Mouse (Mus musculus): ENCODE measurements around the gene Pkp3. TPM values are rescaled to one million over a fixed set of nuclear protein-coding genes. Genes with fewer than 3 reads are reported as not detected.

Gene Pkp3
- polyA plus RNA-seq, 1 experiment from 2014 or later = 10.5 TPM

GRCm38 (mm10) chr7:141115874-141116273 lies 37.9 kb downstream of the Pkp3 start:
- Histone ChIP-seq H3K27me3 (ENCODE audit: insufficient read depth, low read length) (no peaks in the 10 kb centered on the region), H3K9me3 (ENCODE audit: low read length) (no peaks in the 10 kb centered on the region), H3K9ac (replicated peaks; ENCODE audit: low read length) (no peak overlapping the region), H3K27ac (ENCODE audit: low read length) (no peak overlapping the region), H3K4me3 (ENCODE audit: low read length) (no peak overlapping the region), H3K4me2 (replicated peaks; ENCODE audit: low read depth, low read length) (no peak overlapping the region), H3K4me1 (ENCODE audit: insufficient read depth, low read length) (no peaks in the 10 kb centered on the region), H3K36me3 (ENCODE audit: insufficient read depth, low read length) (no peaks in the 10 kb centered on the region)
- 87% methylated on average over 9 of the region's 9 CpGs for WGBS
- no peak for ATAC-seq (ENCODE audit: low FRiP score, low TSS enrichment)

DNA sequence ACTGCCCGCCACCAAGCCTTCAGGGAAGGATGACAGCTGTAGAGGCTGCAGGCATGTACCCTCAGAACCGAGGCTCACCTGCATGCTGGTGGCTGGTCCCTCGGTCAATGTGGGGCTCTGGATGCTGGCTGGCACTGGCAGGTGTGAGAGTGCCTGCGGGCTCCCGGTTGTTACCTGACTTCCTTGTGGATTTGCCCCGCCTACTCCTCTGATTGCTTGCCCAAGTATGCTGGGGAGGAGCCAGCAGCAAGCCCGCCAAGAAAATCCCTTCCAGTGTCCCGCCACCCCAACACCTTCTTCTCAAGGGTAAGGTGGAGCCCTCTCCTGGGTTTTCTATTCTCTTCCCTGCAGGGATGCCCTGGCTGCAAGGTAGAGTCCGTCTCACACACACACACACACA lies 39.6 kb downstream of the Pkp3 start, which contains the start of gene Ano9:
Ano9 (minus strand) TSS at position 171 of the 400 bp plus-strand sequence.
- Histone ChIP-seq H3K27me3 (ENCODE audit: insufficient read depth, low read length) (no peaks in the 10 kb centered on the region), H3K36me3 (ENCODE audit: insufficient read depth, low read length) (no peaks in the 10 kb centered on the region), H3K4me1 (ENCODE audit: insufficient read depth, low read length) (peaks cover 4% of the 10 kb centered on the region), H3K9me3 (ENCODE audit: low read length) (no peaks in the 10 kb centered on the region), H3K27ac (ENCODE audit: low read length) (no peak within 1 kb of the TSS), H3K4me2 (replicated peaks; ENCODE audit: low read depth, low read length) (peak within 1 kb of the TSS; percentile 43), H3K9ac (replicated peaks; ENCODE audit: low read length) (peak within 1 kb of the TSS; percentile 10), H3K4me3 (ENCODE audit: low read length) (peak within 1 kb of the TSS; percentile 23)
- peak; percentile 18; the same call in 1 of the 2 replicates for ATAC-seq (ENCODE audit: low FRiP score, low TSS enrichment)
- WGBS = 17% methylated on average over 9 of the region's 9 CpGs

DNA sequence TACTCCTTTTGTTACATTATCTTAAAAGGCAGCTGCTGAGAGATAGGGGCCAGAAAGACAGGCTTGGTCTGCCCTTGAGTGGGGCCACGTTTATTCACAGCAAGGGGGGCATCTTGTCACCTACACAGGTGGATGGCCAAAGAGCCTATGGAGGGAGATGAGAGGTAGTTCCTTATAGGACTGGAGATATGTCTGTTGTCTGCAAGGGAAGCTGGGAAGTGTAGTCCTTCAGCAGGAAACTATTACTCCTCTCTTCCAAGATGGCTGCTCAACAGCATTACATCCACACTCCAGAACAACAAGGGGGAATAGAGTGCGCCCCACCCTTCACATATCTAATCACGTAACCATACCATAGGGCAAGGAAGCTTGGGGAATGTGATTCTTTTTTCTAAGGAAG lies 41.5 kb downstream of the Pkp3 start:
- no peaks in the 10 kb centered on the region for H3K27me3 ChIP-seq (ENCODE audit: insufficient read depth, low read length)
- H3K9ac ChIP-seq (replicated peaks; ENCODE audit: low read length) = no peak overlapping the region
- H3K9me3 ChIP-seq (ENCODE audit: low read length) = no peaks in the 10 kb centered on the region
- WGBS = 74% methylated on average over 3 of the region's 3 CpGs
- no peak for ATAC-seq (ENCODE audit: low FRiP score, low TSS enrichment)
- H3K27ac ChIP-seq (ENCODE audit: low read length) = no peak overlapping the region
- H3K4me3 ChIP-seq (ENCODE audit: low read length) = no peak overlapping the region
- H3K4me2 ChIP-seq (replicated peaks; ENCODE audit: low read depth, low read length) = no peak overlapping the region
- peaks cover 4% of the 10 kb centered on the region for H3K4me1 ChIP-seq (ENCODE audit: insufficient read depth, low read length)
- no peaks in the 10 kb centered on the region for H3K36me3 ChIP-seq (ENCODE audit: insufficient read depth, low read length)

DNA sequence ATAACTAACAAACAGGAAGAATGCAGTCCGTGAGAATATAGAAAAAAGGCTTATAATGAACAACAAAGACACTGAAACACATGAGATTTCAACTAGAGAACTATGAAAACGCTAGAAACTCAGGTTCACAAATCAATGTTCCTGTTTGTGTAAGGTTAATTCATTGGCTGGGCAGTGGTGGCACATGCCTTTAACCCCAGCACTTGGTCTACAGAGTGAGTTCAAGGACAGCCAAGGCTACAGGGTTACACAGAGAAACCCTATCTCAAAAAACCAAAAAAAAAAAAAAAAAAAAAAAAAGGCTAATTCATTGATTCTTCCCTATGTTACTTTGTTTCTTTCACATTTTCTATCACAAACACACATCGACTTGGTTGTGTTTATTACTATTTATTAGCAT lies 42.6 kb downstream of the Pkp3 start:
- H3K4me1 ChIP-seq (ENCODE audit: insufficient read depth, low read length) = peaks cover 4% of the 10 kb centered on the region
- no peak overlapping the region for H3K4me3 ChIP-seq (ENCODE audit: low read length)
- no peak overlapping the region for H3K9ac ChIP-seq (replicated peaks; ENCODE audit: low read length)
- no peak overlapping the region for H3K27ac ChIP-seq (ENCODE audit: low read length)
- H3K4me2 ChIP-seq (replicated peaks; ENCODE audit: low read depth, low read length) = no peak overlapping the region
- ATAC-seq (ENCODE audit: low FRiP score, low TSS enrichment) = no peak
- no peaks in the 10 kb centered on the region for H3K27me3 ChIP-seq (ENCODE audit: insufficient read depth, low read length)
- no peaks in the 10 kb centered on the region for H3K9me3 ChIP-seq (ENCODE audit: low read length)
- 86% methylated on average over 3 of the region's 3 CpGs for WGBS
- H3K36me3 ChIP-seq (ENCODE audit: insufficient read depth, low read length) = no peaks in the 10 kb centered on the region

DNA sequence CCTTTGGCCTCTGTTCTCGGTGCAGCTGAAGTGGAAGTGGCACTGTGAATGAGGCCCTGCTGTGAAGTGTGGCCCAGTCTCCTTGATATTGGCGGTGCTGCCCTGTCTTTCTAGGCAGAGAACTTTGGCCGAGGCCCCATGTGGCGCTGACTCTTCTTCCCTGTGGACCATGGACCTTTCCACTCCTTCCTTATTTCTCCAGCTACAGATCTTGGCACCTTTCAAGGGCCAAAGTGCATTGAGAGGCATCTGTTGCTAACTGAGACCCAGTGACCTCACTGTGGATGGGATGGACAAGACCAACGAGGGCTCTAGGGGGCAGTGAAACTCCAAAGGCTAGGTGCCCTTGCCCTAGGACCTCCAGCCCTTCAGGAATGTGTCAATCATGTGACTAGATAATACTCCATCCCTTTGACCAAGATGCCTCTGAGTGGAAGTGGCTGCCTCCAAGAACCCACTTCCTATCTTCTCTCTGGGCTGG lies 43.1 kb downstream of the Pkp3 start:
- 70% methylated on average over 5 of the region's 5 CpGs for WGBS
- H3K4me2 ChIP-seq (replicated peaks; ENCODE audit: low read depth, low read length) = no peak overlapping the region
- H3K36me3 ChIP-seq (ENCODE audit: insufficient read depth, low read length) = no peaks in the 10 kb centered on the region
- no peaks in the 10 kb centered on the region for H3K27me3 ChIP-seq (ENCODE audit: insufficient read depth, low read length)
- H3K27ac ChIP-seq (ENCODE audit: low read length) = peak overlapping the region; percentile 43; the same call in 1 of the 2 replicates
- H3K4me3 ChIP-seq (ENCODE audit: low read length) = no peak overlapping the region
- no peaks in the 10 kb centered on the region for H3K9me3 ChIP-seq (ENCODE audit: low read length)
- H3K4me1 ChIP-seq (ENCODE audit: insufficient read depth, low read length) = peaks cover 4% of the 10 kb centered on the region
- no peak for ATAC-seq (ENCODE audit: low FRiP score, low TSS enrichment)
- H3K9ac ChIP-seq (replicated peaks; ENCODE audit: low read length) = no peak overlapping the region

DNA sequence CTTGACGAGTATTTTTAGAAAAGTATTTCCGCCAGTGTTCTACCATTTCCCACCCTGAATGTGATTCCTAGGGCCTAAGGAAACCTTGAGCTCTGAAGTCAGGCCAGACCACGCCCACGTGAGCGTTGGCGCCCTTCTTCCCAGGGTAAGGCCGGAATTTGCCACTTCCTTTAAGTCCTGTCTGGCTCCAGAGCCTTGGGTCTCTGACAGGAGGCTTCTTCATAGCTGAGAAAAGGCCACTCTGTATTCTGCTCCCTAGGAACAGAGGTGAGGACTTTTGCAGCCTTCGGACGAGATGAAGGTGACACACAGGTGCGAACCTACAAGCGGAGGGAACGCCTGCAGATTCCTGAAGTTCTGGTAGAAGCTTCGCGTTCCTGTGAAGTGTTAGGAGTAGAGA lies 44.2 kb downstream of the Pkp3 start, which contains the start of gene Ptdss2:
Ptdss2 (plus strand) TSS at position 138 of the 400 bp plus-strand sequence.
- no peaks in the 10 kb centered on the region for H3K36me3 ChIP-seq (ENCODE audit: insufficient read depth, low read length)

GRCm38 (mm10) chr7:141122689-141123516 lies 44.9 kb downstream of the Pkp3 start:
- Histone ChIP-seq H3K4me3 (ENCODE audit: low read length) (peak overlapping the region; percentile 65), H3K9me3 (ENCODE audit: low read length) (no peaks in the 10 kb centered on the region), H3K4me1 (ENCODE audit: insufficient read depth, low read length) (peaks cover 4% of the 10 kb centered on the region), H3K27ac (ENCODE audit: low read length) (peak overlapping the region; percentile 92), H3K27me3 (ENCODE audit: insufficient read depth, low read length) (no peaks in the 10 kb centered on the region), H3K36me3 (ENCODE audit: insufficient read depth, low read length) (no peaks in the 10 kb centered on the region), H3K9ac (replicated peaks; ENCODE audit: low read length) (peak overlapping the region; percentile 78), H3K4me2 (replicated peaks; ENCODE audit: low read depth, low read length) (peak overlapping the region; percentile 82)
- 2% methylated on average over 29 of the region's 29 CpGs for WGBS
- ATAC-seq (ENCODE audit: low FRiP score, low TSS enrichment) = peak; percentile 99

More for the DNA sequence above, 44.2 kb downstream of the Pkp3 start, which contains the start of gene Ptdss2:
- Histone ChIP-seq H3K27ac (ENCODE audit: low read length) (peak within 1 kb of the TSS; percentile 92), H3K27me3 (ENCODE audit: insufficient read depth, low read length) (no peaks in the 10 kb centered on the region), H3K4me3 (ENCODE audit: low read length) (peak within 1 kb of the TSS; percentile 65), H3K9ac (replicated peaks; ENCODE audit: low read length) (peak within 1 kb of the TSS; percentile 78), H3K4me2 (replicated peaks; ENCODE audit: low read depth, low read length) (peak within 1 kb of the TSS; percentile 82), H3K9me3 (ENCODE audit: low read length) (no peaks in the 10 kb centered on the region), H3K4me1 (ENCODE audit: insufficient read depth, low read length) (peaks cover 4% of the 10 kb centered on the region)
- ATAC-seq (ENCODE audit: low FRiP score, low TSS enrichment) = no peak
- WGBS = 43% methylated on average over 14 of the region's 14 CpGs

DNA sequence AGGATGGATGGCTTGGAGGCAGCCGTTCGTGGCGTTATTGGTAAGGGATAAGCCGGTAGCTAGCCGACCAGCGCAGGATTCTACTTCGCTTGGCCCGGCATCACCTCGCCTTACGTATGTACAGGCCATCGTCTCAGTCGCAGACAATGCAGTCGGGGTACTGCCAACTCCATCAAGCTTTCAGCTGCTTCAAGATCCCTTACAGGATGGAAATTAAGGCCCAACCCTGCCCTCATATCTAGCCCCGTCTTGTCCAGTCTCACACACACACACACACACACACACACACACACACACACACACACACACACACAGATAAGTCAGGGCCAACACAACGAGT lies 45.5 kb downstream of the Pkp3 start:
- Histone ChIP-seq H3K27me3 (ENCODE audit: insufficient read depth, low read length) (no peaks in the 10 kb centered on the region), H3K4me1 (ENCODE audit: insufficient read depth, low read length) (peaks cover 4% of the 10 kb centered on the region), H3K36me3 (ENCODE audit: insufficient read depth, low read length) (no peaks in the 10 kb centered on the region), H3K4me3 (ENCODE audit: low read length) (peak overlapping the region; percentile 65), H3K4me2 (replicated peaks; ENCODE audit: low read depth, low read length) (peak overlapping the region; percentile 82), H3K9ac (replicated peaks; ENCODE audit: low read length) (peak overlapping the region; percentile 78), H3K27ac (ENCODE audit: low read length) (peak overlapping the region; percentile 92), H3K9me3 (ENCODE audit: low read length) (no peaks in the 10 kb centered on the region)
- WGBS = 1% methylated on average over 15 of the region's 15 CpGs
- ATAC-seq (ENCODE audit: low FRiP score, low TSS enrichment) = no peak

DNA sequence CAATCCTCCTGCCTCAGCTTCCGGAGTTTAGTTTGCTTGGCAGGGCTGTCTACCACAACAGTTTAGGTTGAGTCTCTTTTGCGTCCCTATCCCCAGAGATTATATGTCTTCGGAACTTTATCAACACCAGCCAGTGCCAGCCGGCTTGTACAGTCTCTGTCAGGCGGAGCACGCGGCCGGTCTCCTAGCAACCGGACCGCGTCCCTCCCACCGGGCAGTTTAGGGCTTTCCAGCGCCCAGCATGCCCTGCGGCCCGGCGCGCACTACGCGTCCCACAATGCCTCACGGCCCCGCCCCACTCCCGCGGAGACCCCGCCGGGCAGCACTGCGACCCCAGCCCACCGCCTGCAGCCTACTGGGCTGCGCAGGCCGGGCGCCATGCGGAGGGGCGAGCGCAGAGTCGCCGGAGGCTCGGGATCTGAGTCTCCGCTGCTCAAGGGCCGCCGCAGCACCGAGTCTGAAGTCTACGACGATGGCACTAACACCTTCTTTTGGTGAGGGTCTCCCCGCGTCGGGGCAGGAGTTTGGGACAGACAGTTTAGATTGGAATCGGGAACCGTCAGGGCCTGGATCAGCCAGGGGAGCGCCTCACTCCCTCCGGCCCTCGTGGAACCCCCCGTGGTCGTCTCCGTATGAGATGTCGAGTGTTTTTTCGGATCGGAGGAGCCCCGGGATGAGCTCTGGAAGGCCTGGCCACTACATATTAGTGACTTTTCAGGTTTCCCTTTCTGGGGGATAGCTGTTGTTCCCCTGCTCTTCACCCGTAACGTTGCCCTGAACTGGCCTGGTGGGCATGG lies 53.2 kb downstream of the Pkp3 start:
- H3K27ac ChIP-seq (ENCODE audit: low read length) = peak overlapping the region; percentile 29; the same call in 1 of the 2 replicates
- H3K27me3 ChIP-seq (ENCODE audit: insufficient read depth, low read length) = no peaks in the 10 kb centered on the region
- H3K9me3 ChIP-seq (ENCODE audit: low read length) = no peaks in the 10 kb centered on the region
- peak overlapping the region; percentile 76 for H3K4me3 ChIP-seq (ENCODE audit: low read length)
- WGBS = under 1% methylated on average over 59 of the region's 59 CpGs
- H3K4me2 ChIP-seq (replicated peaks; ENCODE audit: low read depth, low read length) = peak overlapping the region; percentile 85
- H3K36me3 ChIP-seq (ENCODE audit: insufficient read depth, low read length) = peaks cover 10% of the 10 kb centered on the region
- ATAC-seq (ENCODE audit: low FRiP score, low TSS enrichment) = peak; percentile 99
- peaks cover 14% of the 10 kb centered on the region for H3K4me1 ChIP-seq (ENCODE audit: insufficient read depth, low read length)
- H3K9ac ChIP-seq (replicated peaks; ENCODE audit: low read length) = peak overlapping the region; percentile 87

All from kidney, embryonic 16.5 days (tissue).